Mouse (Mus musculus) ES-E14 (cell line): ENCODE results near the gene Rap1gds1. TPM values are rescaled to one million over a fixed set of nuclear protein-coding genes. Genes with fewer than 3 reads are reported as not detected.

Experiments used
- DNase-seq: peaks from one replicate; pipeline ENCODE4 v3.0.0-alpha.2; 2013; ENCODE audit warnings: low read depth, low spot score
- H3K27ac ChIP-seq: 2 replicates; pipeline ENCODE4 v1.5.1; 2012; ENCODE audit warnings: low read depth, mild to moderate bottlenecking, low read length, moderate library complexity, mixed read lengths; ENCODE audit not compliant: poor library complexity, insufficient read depth, severe bottlenecking
- H3K36me3 ChIP-seq: 2 replicates; pipeline ENCODE4 v1.6.1; 2012; ENCODE audit warnings: mild to moderate bottlenecking, low read length, moderate library complexity, mixed read lengths; ENCODE audit not compliant: control insufficient read depth, poor library complexity, insufficient read depth, severe bottlenecking
- H3K4me1 ChIP-seq, 2 experiments: fragments of 150-350 bp in 1 of 2; sonication (generic) in 1 of 2; 2 replicates each; pipeline ENCODE4 v1.6.1; 2012; ENCODE audit warnings: low read length in 2 of 2, mild to moderate bottlenecking in 1 of 2, mixed read lengths in 1 of 2; ENCODE audit not compliant: control insufficient read depth in 2 of 2, insufficient read depth in 2 of 2, poor library complexity in 1 of 2
- H3K4me3 ChIP-seq, 2 experiments: fragments of 150-350 bp in 1 of 2; sonication (generic) in 1 of 2; 2 replicates each; pipeline ENCODE4 v1.5.1; 2012; ENCODE audit warnings: low read length in 2 of 2, low read depth in 1 of 2, mild to moderate bottlenecking in 1 of 2, mixed read lengths in 1 of 2; ENCODE audit not compliant: insufficient read depth in 1 of 2, poor library complexity in 1 of 2, severe bottlenecking in 1 of 2
- H3K9ac ChIP-seq: 2 replicates; pipeline ENCODE4 v1.6.1; 2012; ENCODE audit warnings: low read depth, mild to moderate bottlenecking, low read length, mixed read lengths; ENCODE audit not compliant: poor library complexity, insufficient read depth, severe bottlenecking
- H3K9me3 ChIP-seq: fragments of 150-350 bp; sonication (generic); 2 replicates; pipeline ENCODE4 v1.6.1; 2012; ENCODE audit warnings: low read depth, mild to moderate bottlenecking, low read length; ENCODE audit not compliant: control insufficient read depth, insufficient read depth
- CHD2 ChIP-seq: IDR thresholded peaks from 2 replicates; pipeline ENCODE4 v1.6.1; 2014; ENCODE audit warnings: mild to moderate bottlenecking, low read depth, low read length, inconsistent platforms
- HCFC1 ChIP-seq: IDR thresholded peaks from 2 replicates; pipeline ENCODE4 v1.6.1; 2012; ENCODE audit warnings: low read length, inconsistent platforms, borderline replicate concordance; ENCODE audit not compliant: insufficient read depth
- MAFK ChIP-seq: IDR thresholded peaks from 2 replicates; pipeline ENCODE4 v1.6.1; 2014; ENCODE audit warnings: mild to moderate bottlenecking, low read depth, low read length, inconsistent platforms; ENCODE audit not compliant: insufficient read depth
- ZC3H11A ChIP-seq: IDR thresholded peaks from 2 replicates; pipeline ENCODE4 v1.6.1; 2012; ENCODE audit warnings: low read depth, mild to moderate bottlenecking, inconsistent platforms, low read length, borderline replicate concordance
- ZNF384 ChIP-seq: IDR thresholded peaks from 2 replicates; pipeline ENCODE4 v1.6.1; 2012; ENCODE audit warnings: low read depth, low read length, inconsistent platforms
- in situ Hi-C, 2 experiments: fragments of 600-800 bp; cut with MboI; formaldehyde crosslinking; loops; one replicate each; pipeline ENCODE4 v1.15.1; 2025; ENCODE audit warnings: low sequenced_read_pairs in 2 of 2, inconsistent platforms in 1 of 2; ENCODE audit not compliant: unreplicated experiment in 2 of 2
- total RNA-seq: library from RNA; depleted of rRNA; stranded (reverse); fragments of 300-350 nt; gene quantifications from 2 replicates; pipeline ENCODE4 v1.2.3, GENCODE M21; 2012; rRNA removed

Rap1gds1 gene
- total RNA-seq, 1 experiment, result 21.9 TPM

DNA sequence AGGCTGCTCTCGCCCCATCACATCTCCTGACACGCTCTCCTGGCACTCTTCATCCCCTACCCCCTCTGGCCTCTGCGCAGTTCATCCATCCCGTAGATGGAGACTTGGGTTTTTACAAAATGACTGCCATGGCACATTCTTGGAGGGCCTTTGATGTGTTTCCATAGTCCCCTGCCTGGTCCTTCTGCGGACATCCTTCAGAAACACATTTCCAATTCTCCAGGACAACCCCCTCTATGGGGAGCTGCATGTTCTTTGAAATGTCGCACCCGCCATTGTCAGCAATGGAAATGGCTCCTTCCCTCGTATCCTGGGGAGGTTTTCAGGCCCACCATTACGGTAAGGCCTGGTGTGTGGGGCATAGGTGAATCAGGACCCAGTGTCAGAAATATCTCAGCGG is 198.6 kb downstream of the Rap1gds1 start:
- DNase-seq, result no peak
- no peak overlapping the region for H3K9ac ChIP-seq
- no peaks in the 10 kb centered on the region for H3K4me1 ChIP-seq
- TF ChIP-seq MAFK, result no peak
- no peak for TF ChIP-seq ZNF384
- no peak for TF ChIP-seq ZC3H11A
- TF ChIP-seq CHD2, result no peak
- no peak for TF ChIP-seq HCFC1
- H3K9me3 ChIP-seq, result no peaks in the 10 kb centered on the region
- in situ Hi-C loops, result no loop called here
- peaks cover 7% of the 10 kb centered on the region; the same call in 1 of the 2 replicates for H3K36me3 ChIP-seq
- H3K4me3 ChIP-seq, result 0 out of 4 replicates have a peak overlapping the region, but pooled peaks of 1 of the 2 experiments have one; percentile 51
- H3K27ac ChIP-seq, result no peak overlapping the region

DNA sequence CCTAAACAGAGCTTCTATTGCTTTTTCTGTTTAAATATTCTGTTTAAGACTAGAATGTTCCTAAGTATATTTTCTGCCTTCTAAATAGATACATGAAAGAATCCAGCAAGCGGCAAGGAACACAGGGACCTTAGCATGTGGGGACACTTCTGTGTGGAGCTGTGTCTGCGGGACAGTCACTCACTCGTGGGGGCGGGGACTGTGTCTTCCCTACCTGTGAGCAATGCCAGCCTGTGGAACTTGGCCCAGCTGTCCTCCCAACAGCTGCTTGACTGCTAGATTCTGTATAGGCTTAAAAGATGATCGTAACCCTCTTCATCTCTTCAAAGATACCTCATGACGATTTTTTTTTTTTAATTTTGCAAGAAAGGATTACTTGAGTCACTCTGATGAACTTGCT is 199.1 kb downstream of the Rap1gds1 start:
- Histone ChIP-seq H3K9ac (no peak overlapping the region), H3K4me3 (no peak overlapping the region), H3K27ac (no peak overlapping the region), H3K36me3 (peaks cover 7% of the 10 kb centered on the region; the same call in 1 of the 2 replicates), H3K4me1 (no peaks in the 10 kb centered on the region), H3K9me3 (no peaks in the 10 kb centered on the region)
- in situ Hi-C loops, result no loop called here
- DNase-seq, result no peak
- TF ChIP-seq CHD2, result no peak
- no peak for TF ChIP-seq MAFK
- TF ChIP-seq HCFC1, result no peak
- TF ChIP-seq ZNF384, result no peak
- no peak for TF ChIP-seq ZC3H11A

Other genes with a start within 250 kb of the Rap1gds1 start
- 0.16 TPM in 1 of 2 replicates, not detected in the other for gene Stpg2, start 130.5 kb upstream of the Rap1gds1 start, total RNA-seq